Mouse (Mus musculus) C2C12 (cell line): Measurements from ENCODE around the gene Ppp1r9b.
A peak's percentile ranks its signal among the peaks of the same experiment; 100 is the strongest.

Source experiments
- CEBPB ChIP-seq: IDR thresholded peaks from one replicate; pipeline ENCODE4 v1.6.1; 2011; ENCODE audit warnings: low read depth, mild to moderate bottlenecking, control low read depth, moderate library complexity
- CTCF ChIP-seq: IDR thresholded peaks from one replicate; pipeline ENCODE4 v1.5.1; 2011; ENCODE audit not compliant: control insufficient read depth, insufficient read depth, insufficient read length
- MAX ChIP-seq: IDR thresholded peaks from one replicate; pipeline ENCODE4 v1.6.1; 2011; ENCODE audit warnings: mild to moderate bottlenecking, control low read depth
- MYOD1 ChIP-seq: IDR thresholded peaks from one replicate; pipeline ENCODE4 v1.6.1; 2011; ENCODE audit warnings: low read depth; ENCODE audit not compliant: control insufficient read depth, insufficient read length
- MYOG ChIP-seq: IDR thresholded peaks from one replicate; pipeline ENCODE4 v1.6.1; 2011; ENCODE audit not compliant: control insufficient read depth, insufficient read length; ENCODE audit errors: extremely low read depth
- USF1 ChIP-seq: IDR thresholded peaks from one replicate; pipeline ENCODE4 v1.6.1; 2011; ENCODE audit warnings: low read depth, mild to moderate bottlenecking, control low read depth, moderate library complexity

- TF ChIP-seq USF1 (no peak), CTCF (peak; percentile 9), MYOD1 (no peak), MAX (no peak), CEBPB (no peak), MYOG (no peak)
Measured at GRCm38 (mm10) chr11:94944295-94944694, 46.5 kb upstream of the Ppp1r9b start.
